In the genomic region with DNA sequence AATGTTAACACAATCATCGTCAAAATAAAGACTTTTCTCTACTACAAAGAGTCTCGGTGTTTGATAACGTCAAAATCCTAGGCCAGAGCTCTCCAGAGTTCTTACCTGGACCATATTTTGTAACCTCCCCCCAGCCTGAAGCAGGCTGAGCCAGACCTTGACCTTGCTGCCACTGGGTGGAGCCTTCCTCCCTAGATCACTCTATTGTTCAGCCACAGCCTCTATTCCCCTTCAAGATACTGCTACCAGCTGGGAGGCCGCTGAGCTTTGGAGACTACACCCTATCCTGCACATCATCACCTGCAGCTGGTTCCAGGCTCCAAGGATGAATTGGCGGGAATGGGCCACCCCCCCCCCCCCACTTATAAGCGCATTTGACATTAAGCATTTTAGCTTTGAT, we compare ENCODE assay signal across 14 mouse cellular contexts.
"Had no signal": no experiment of that assay in that cellular context is flagged by ENCODE, and none has a peak within 500 bp of the region (broad histone marks: within the 10 kb centered on the region; RNA-seq: fewer than 3 reads in every experiment).

No protein-coding gene starts in this region.

- DNase-seq: gastrocnemius, adult 2 months; gastrocnemius, postnatal 10 days; gastrocnemius, postnatal 25 days; heart, adult 18-20 months; heart, postnatal 10 days; heart, postnatal 4 days; kidney, adult 11 months; kidney, adult 2 months; kidney, adult 9 months; kidney, postnatal 14 days; kidney, postnatal 4 days; liver; liver, embryonic 13.5 days; liver, postnatal 0 days had no signal
